Mouse (Mus musculus) left cerebral cortex, postnatal 14 days (tissue): ENCODE measurements at regions not wholly inside any gene's neighbourhood (a gene's known extent, or its start where the extent isn't known, plus 50 kb on each side); places are given as distances from the start of the nearest gene placed in this dataset.

Source experiments
- DNase-seq, 2 experiments: peaks; one replicate each; pipeline ENCODE4 v3.0.0; 2021 to 2022; ENCODE audit warnings: low spot score in 2 of 2, mixed read lengths in 1 of 2
- intact Hi-C: fragments of 180-260 bp; cut with DNase I; formaldehyde crosslinking; loops from one replicate; pipeline ENCODE4 v1.15.1; 2025

DNA sequence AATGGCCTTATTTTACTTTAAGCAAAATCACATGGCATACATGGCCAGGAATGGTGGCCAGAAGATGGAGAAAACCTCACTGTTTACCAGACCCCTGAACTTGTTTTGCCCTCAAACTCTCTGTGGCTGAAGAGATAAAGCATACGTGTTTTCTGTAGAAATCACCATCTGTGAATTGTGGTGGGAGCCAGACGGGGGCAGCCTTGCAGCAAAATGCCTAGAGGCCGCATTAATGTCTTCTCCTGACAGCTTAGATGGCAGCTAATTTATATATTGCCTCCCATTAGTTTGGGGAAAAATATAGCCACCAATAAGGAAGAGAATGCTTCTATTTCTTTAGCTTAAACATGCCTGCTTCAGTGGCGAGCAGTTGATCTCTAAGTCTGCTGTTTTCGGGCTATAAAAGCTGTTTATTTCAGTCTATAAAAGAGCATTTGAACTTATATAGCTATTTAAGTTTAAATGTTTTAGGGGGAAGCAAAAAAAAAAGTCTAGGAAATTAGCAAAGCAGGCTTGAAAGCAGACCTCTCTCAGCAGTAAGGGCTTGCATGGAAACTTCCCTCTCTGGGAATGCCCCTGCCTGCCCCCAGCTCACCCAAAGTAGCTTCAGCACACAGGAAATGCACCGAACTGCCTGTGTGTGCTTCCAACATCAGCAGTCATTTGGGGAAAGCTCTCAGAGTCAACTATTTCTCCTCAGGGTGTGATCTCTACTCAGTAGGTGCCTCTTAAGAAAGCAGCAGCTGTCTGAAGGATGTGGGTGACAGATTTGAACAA is 747.1 kb downstream of the Gm826 start:
- intact Hi-C loops, result loop anchor here (10.0 kb wide), 1 partner anchor 778 kb away; the partner anchor contains the start of gene Mafb
- DNase-seq, result no peak

- no peak for DNase-seq
- intact Hi-C loops, result no loop called here
Observed at GRCm38 (mm10) chr2:159591396-159592124, 742.4 kb downstream of the Gm826 start.

GRCm38 (mm10) chr2:159592841-159593240 is 741.1 kb downstream of the Gm826 start:
- DNase-seq, result no peak
- intact Hi-C loops, result no loop called here

DNA sequence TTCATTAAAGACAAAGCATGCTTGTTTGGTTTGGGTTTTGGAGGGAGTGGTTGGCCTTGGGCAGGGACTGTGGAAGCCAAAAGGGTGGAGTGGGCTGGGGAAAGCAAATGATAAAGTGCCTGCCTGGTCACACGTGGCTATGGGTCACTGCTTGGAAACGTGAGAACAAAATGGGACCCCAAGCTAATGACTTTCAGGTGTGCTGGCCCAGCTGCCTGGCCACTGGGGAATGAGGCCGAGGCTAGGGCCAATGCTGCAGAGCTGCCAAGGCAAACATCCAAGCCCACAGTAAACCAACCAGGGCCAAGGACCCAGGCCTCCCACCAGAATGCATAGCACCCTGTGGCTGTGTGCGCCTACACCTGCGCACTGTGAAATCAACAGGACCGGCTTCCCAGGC is 737.7 kb downstream of the Gm826 start:
- intact Hi-C loops, result no loop called here
- DNase-seq, result no peak

DNA sequence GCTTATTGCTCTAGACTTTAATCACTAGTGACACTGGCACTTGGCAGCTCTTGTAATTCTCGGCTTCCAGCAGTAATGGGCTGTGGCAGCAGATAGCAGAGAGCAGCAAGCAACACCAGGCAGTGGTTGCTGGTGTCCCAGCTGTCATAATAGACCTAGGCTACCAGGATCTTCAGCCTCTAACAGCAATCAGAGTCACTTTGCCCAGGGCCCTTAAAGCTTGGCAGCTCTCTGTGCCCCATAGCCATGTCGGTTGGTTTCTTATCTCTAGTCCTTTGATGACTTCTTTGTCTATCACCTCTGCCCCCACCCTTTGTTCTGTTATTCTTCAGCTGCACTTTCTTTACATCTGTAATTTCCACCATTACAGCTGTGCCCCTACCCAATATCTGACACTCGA is 735.9 kb downstream of the Gm826 start:
- intact Hi-C loops, result no loop called here
- DNase-seq, result no peak

- no peak for DNase-seq
- intact Hi-C loops, result no loop called here
Observed at GRCm38 (mm10) chr2:159607191-159607590, 726.8 kb downstream of the Gm826 start.

GRCm38 (mm10) chr2:159610451-159610850 is 723.5 kb downstream of the Gm826 start:
- intact Hi-C loops, result loop anchor here (5.0 kb wide), 1 partner anchor 212 kb away; no protein-coding TSS in a partner anchor
- no peak for DNase-seq

DNA sequence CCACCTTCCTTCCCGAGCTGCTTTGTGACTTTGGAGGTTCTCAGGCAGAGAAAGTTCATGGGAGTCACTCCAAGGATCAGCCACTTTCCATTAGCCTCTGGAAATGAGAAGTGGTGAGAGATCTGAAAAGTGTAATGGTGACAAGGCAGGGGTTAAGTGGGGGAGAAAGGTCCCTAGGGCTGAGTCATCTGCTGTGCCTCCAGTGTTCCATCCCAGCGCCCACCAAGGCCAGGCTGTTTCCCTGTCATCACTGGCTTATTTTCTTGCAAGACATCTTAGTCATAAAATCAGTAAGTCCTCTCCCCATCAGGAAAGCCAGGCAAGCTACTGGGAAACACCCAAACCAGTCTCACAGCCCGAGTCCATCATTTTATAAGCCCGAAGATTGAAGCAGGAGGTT is 717.3 kb downstream of the Gm826 start:
- intact Hi-C loops, result no loop called here
- DNase-seq, result no peak

DNA sequence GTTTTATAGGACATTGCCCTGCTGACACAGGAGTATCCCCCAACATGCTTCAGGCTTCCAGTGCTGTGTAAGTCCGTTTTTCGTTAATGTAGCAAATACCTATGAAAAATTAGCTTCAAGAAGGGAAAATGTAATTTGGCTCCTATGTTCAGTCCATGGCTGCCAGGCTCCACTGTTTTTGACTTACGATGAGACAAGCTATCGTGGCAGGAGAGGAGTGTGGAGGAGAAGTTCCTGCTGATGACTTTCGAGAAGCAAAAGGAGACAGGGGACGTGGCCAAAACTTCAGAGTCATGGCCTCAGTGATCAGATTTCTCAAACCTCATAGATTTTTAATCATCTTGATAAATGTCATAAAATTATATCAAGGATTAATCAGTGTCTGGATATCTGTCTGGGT is 712.7 kb downstream of the Gm826 start:
- DNase-seq, result no peak
- intact Hi-C loops, result no loop called here

DNA sequence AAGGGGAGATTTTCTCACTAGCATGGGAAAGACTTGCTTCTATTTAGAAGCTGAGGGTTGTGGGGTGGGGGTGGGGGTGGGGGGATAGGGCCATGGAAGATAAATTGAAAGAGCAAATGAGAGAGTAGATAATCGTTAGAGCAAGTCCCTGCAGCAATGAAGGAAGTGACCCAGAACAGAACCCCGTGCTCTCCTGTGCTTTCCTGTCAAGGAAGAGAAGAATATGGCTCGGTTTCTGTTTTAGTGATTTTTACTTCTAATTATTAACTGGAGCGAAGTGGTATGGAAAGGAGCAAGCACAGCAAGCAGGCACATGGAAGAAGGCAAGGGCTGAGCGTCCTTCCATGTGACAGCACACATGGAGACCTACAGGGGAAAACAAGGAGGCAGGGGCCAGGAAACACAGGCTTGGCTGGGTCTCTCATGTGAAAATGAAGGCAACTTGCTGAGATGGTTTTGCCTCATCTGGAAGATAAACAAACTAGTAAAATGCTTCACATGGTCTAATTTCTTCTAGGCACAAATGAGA is 711.8 kb downstream of the Gm826 start:
- intact Hi-C loops, result no loop called here
- DNase-seq, result no peak

DNA sequence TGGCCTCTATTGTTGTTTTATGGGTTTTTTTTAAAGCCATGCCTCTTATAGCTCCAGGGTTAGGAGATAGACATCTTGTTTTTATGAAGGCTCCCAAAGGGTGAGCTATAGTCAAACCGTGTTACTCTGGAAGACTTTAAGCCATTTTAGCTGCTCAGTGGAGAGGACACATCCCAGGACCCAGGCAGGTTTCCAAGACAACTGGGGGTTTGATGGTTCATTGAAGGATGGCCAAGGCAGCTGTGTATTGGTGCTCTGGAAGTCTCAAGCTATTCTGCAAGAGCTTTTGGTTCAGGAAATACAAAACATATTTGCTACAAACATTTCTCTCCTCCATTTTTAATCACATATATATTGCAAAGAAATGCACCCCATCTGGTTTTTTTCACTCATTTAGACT is 708.7 kb downstream of the Gm826 start:
- DNase-seq, result peak in 1 of 2 experiments; percentile 3
- intact Hi-C loops, result no loop called here

- intact Hi-C loops, result loop anchor here (5.0 kb wide), 1 partner anchor 721 kb away; the partner anchor contains the start of gene Mafb
- peak in 1 of 2 experiments; percentile 28 for DNase-seq
Observed at GRCm38 (mm10) chr2:159645861-159646260, 688.1 kb downstream of the Gm826 start.

DNA sequence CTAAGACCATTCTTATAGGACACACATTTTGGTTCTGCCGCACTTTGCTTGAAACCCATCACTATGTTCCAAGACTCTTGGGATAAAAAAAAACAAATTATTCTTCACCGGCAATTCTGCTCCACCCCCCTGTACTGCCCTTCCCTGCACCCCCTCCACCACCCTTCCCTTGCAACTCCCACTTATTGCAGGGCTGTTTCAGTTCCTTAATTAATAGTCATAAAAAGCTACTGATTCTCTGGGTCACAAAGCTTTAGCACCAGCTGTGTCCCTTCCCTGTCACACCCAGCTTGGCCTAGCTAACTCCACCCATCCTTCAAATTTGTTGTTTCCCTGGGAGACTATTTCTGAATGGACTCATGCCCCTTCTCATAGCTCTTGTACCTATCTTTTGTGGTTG is 687.4 kb downstream of the Gm826 start:
- no peak for DNase-seq
- intact Hi-C loops, result loop anchor here (5.0 kb wide), 1 partner anchor 721 kb away; the partner anchor contains the start of gene Mafb

GRCm38 (mm10) chr2:159652243-159652642 is 681.7 kb downstream of the Gm826 start:
- intact Hi-C loops, result no loop called here

GRCm38 (mm10) chr2:159676845-159677244 is 657.1 kb downstream of the Gm826 start:
- no peak for DNase-seq
- intact Hi-C loops, result no loop called here

More at GRCm38 (mm10) chr2:159652243-159652642, 681.7 kb downstream of the Gm826 start:
- DNase-seq, result no peak

GRCm38 (mm10) chr2:159680641-159681040 is 653.3 kb downstream of the Gm826 start:
- intact Hi-C loops, result no loop called here
- DNase-seq, result no peak

- DNase-seq, result no peak
- intact Hi-C loops, result no loop called here
Observed at GRCm38 (mm10) chr2:159703100-159703499, 630.9 kb downstream of the Gm826 start.

- no peak for DNase-seq
- intact Hi-C loops, result no loop called here
Observed at GRCm38 (mm10) chr2:159708141-159708540, 625.8 kb downstream of the Gm826 start.

DNA sequence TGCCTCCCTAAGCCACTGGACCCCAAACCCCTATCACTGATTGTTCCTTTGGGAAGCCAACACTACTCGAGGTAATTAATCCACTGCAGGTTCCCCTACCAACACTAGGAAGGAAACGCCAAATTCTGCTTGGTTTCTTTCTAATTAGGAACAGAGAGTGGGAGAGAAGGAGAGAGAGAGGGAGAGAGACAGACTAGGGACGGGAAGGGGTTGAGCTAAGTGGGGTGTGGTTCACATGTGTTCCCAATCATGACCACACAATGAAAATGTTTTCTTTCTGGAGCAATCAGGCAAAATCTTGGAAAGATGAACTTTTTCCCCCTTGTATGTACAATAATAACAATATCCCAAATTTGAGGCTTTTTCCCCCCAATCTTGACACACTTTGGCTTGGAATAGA is 619.3 kb downstream of the Gm826 start:
- DNase-seq, result no peak
- intact Hi-C loops, result no loop called here

DNA sequence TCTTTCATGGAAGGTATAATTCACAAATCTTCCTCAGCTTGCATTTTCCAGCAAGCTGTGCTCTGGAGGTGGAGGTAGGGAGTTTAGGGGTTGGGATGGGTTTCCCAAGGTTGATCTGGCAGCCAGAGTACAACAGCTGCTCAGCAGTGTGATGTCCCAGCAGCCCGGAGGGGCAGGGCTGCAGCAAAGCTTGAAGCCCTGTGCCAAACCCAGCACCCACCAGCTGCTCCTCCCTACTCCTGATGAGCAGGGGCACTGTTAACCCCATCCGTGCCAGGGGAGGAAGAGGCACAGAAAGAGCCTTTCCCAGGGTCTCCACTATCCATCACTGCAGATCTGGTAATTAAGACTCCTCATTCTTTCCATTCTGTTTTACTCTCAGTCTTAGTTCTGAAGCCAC is 615.2 kb downstream of the Gm826 start:
- intact Hi-C loops, result no loop called here
- DNase-seq, result no peak
